Mouse (Mus musculus): ENCODE measurements around the gene Mphosph9. TPM values are rescaled to one million over a fixed set of nuclear protein-coding genes. Genes with fewer than 3 reads are reported as not detected.
"Not testable (repeated sequence)": the region's sequence is repeated elsewhere in the genome, so short reads cannot be mapped to it uniquely, and the experiment has no call there.

The Mphosph9 gene
- total and polyA plus RNA-seq, 3 experiments = 10.4 to 60.8 (median 10.9) TPM

DNA sequence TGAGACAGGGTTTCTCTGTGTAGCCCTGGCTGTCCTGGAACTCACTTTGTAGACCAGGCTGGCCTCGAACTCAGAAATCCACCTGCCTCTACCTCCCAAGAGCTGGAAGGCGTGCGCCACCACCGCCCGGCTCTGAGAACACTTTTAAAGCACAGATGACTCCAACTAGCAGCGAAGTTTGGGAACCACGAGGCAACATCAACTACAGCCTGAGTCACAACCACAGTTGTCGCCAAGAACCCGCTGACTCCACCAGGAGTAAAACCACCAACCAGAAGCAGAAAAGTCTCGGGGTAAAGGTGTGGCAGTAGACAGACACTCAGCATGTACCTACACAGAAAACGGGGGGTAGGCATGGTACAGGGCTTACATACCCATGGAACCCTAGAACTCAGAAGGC is 17.7 kb downstream of the Mphosph9 start:
- Histone ChIP-seq H3K9ac (ENCODE audit: control insufficient read depth, low read depth, low read length, poor library complexity, severe bottlenecking) (no peak overlapping the region), H3K4me1 (ENCODE audit: control insufficient read depth in 1 of 2, insufficient read depth in 2 of 2, low read length in 2 of 2) (no peaks in the 10 kb centered on the region), H3K36me3 (ENCODE audit: control insufficient read depth in 1 of 2, insufficient read depth in 2 of 2, low read length in 2 of 2) (peaks cover 0 to 4% of the 10 kb centered on the region in 2 experiments; a peak in 2 of 4 replicates), H3K4me3 (ENCODE audit: control insufficient read depth in 1 of 2, insufficient read depth in 1 of 2, low read depth in 2 of 2, low read length in 2 of 2) (no peak overlapping the region), H3K9me3 (replicated peaks; ENCODE audit: insufficient read depth, low read length) (no peaks in the 10 kb centered on the region), H3K27me3 (ENCODE audit: control insufficient read depth in 1 of 2, insufficient read depth in 2 of 2, low read length in 2 of 2) (no peaks in the 10 kb centered on the region), H3K79me2 (ENCODE audit: control insufficient read depth, insufficient read depth, low read length, poor library complexity) (no peaks in the 10 kb centered on the region), H3K27ac (ENCODE audit: control insufficient read depth, low read depth, low read length) (no peak overlapping the region)
- TF ChIP-seq RAD21 (IDR thresholded peaks at IDR 0.05; ENCODE audit: low read depth, low read length) = no peak
- TF ChIP-seq ZMIZ1 (IDR thresholded peaks at IDR 0.05; ENCODE audit: low read depth, low read length) = no peak
- TF ChIP-seq JUND (IDR thresholded peaks at IDR 0.05; ENCODE audit: low read depth, low read length) = no peak
- TF ChIP-seq RCOR1 (IDR thresholded peaks at IDR 0.05; ENCODE audit: low read depth, low read length) = no peak
- TF ChIP-seq EP300 (IDR thresholded peaks at IDR 0.05; ENCODE audit: low read depth in 1 of 2, low read length in 2 of 2) = no peak
- TF ChIP-seq ZC3H11A (IDR thresholded peaks at IDR 0.05; ENCODE audit: low read depth, low read length) = no peak
- TF ChIP-seq MYC (IDR thresholded peaks at IDR 0.05; ENCODE audit: low read depth, low read length) = no peak
- DNase-seq (ENCODE audit: low read depth, low spot score) = no peak

DNA sequence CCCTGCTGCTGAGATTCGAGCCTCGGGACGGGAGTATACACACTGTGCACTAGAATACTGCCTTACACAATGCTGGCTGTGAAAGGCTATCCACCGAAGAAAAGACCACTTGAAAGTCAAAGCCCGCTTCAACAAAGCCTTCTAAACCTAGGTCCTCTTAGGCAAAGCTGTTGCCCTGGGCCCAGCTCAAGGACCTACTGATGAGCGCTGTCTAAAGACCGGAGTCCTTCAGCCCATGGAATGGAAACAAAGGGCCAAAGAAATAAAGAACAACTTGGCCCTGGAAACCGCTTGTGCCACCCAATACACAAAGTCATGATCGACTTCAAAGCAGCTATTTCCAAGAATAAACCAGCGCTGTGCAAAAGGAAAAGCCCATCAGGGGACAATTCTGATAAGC is 18.6 kb downstream of the Mphosph9 start:
- Histone ChIP-seq H3K79me2 (ENCODE audit: control insufficient read depth, insufficient read depth, low read length, poor library complexity) (no peaks in the 10 kb centered on the region), H3K9me3 (replicated peaks; ENCODE audit: insufficient read depth, low read length) (no peaks in the 10 kb centered on the region), H3K4me1 (ENCODE audit: control insufficient read depth in 1 of 2, insufficient read depth in 2 of 2, low read length in 2 of 2) (no peaks in the 10 kb centered on the region), H3K27ac (ENCODE audit: control insufficient read depth, low read depth, low read length) (no peak overlapping the region), H3K9ac (ENCODE audit: control insufficient read depth, low read depth, low read length, poor library complexity, severe bottlenecking) (no peak overlapping the region), H3K36me3 (ENCODE audit: control insufficient read depth in 1 of 2, insufficient read depth in 2 of 2, low read length in 2 of 2) (no peaks in the 10 kb centered on the region; a peak in 2 of 4 replicates), H3K27me3 (ENCODE audit: control insufficient read depth in 1 of 2, insufficient read depth in 2 of 2, low read length in 2 of 2) (no peaks in the 10 kb centered on the region), H3K4me3 (ENCODE audit: control insufficient read depth in 1 of 2, insufficient read depth in 1 of 2, low read depth in 2 of 2, low read length in 2 of 2) (no peak overlapping the region)
- DNase-seq (ENCODE audit: low read depth, low spot score) = no peak
- TF ChIP-seq USF2 (IDR thresholded peaks at IDR 0.05; ENCODE audit: borderline replicate concordance in 1 of 2, insufficient read depth in 1 of 2, low read depth in 1 of 2, low read length in 2 of 2) = no peak
- TF ChIP-seq SMC3 (IDR thresholded peaks at IDR 0.05; ENCODE audit: low read depth, low read length) = no peak
- TF ChIP-seq ZMIZ1 (IDR thresholded peaks at IDR 0.05; ENCODE audit: low read depth, low read length) = no peak
- TF ChIP-seq MAX (IDR thresholded peaks at IDR 0.05; ENCODE audit: low read length) = no peak
- no peak for TF ChIP-seq MYB (IDR thresholded peaks at IDR 0.05; ENCODE audit: low read depth, low read length)
- no peak for TF ChIP-seq MAZ (IDR thresholded peaks at IDR 0.05; ENCODE audit: low read depth, low read length)
- TF ChIP-seq CTCF (IDR thresholded peaks at IDR 0.05 in 2 of 3, conservative IDR thresholded peaks at IDR 0.05 in 1 of 3; ENCODE audit: control insufficient read depth in 1 of 3, insufficient read depth in 1 of 3, low read depth in 2 of 3, low read length in 3 of 3, poor library complexity in 1 of 3, severe bottlenecking in 1 of 3) = no peak
- TF ChIP-seq TAL1 (IDR thresholded peaks at IDR 0.05; ENCODE audit: low read length) = no peak
- TF ChIP-seq JUND (IDR thresholded peaks at IDR 0.05; ENCODE audit: low read depth, low read length) = no peak
- TF ChIP-seq MXI1 (IDR thresholded peaks at IDR 0.05; ENCODE audit: low read depth, low read length) = no peak
- no peak for TF ChIP-seq KAT2A (conservative IDR thresholded peaks at IDR 0.05; ENCODE audit: low read depth, low read length)
- no peak for TF ChIP-seq BHLHE40 (IDR thresholded peaks at IDR 0.05; ENCODE audit: borderline replicate concordance, low read depth, low read length)

GRCm38 (mm10) chr5:124302853-124303252 is 24.9 kb downstream of the Mphosph9 start:
- not testable (repeated sequence) for H3K4me1 ChIP-seq (ENCODE audit: control insufficient read depth in 1 of 2, insufficient read depth in 2 of 2, low read length in 2 of 2); H3K9me3 ChIP-seq (replicated peaks; ENCODE audit: insufficient read depth, low read length); H3K79me2 ChIP-seq (ENCODE audit: control insufficient read depth, insufficient read depth, low read length, poor library complexity); H3K27ac ChIP-seq (ENCODE audit: control insufficient read depth, low read depth, low read length); H3K9ac ChIP-seq (ENCODE audit: control insufficient read depth, low read depth, low read length, poor library complexity, severe bottlenecking); H3K27me3 ChIP-seq (ENCODE audit: control insufficient read depth in 1 of 2, insufficient read depth in 2 of 2, low read length in 2 of 2); H3K4me3 ChIP-seq (ENCODE audit: control insufficient read depth in 1 of 2, insufficient read depth in 1 of 2, low read depth in 2 of 2, low read length in 2 of 2); H3K36me3 ChIP-seq (ENCODE audit: control insufficient read depth in 1 of 2, insufficient read depth in 2 of 2, low read length in 2 of 2); DNase-seq (ENCODE audit: low read depth, low spot score)

Data from MEL (cell line).